Mouse (Mus musculus): ENCODE results near the gene Plac1. TPM values are rescaled to one million over a fixed set of nuclear protein-coding genes. Genes with fewer than 3 reads are reported as not detected.

The Plac1 gene
- total and polyA plus RNA-seq, 3 experiments: not detected

- H3K79me2 ChIP-seq (ENCODE audit: control insufficient read depth, insufficient read depth, low read length, poor library complexity): no peaks in the 10 kb centered on the region
- no peaks in the 10 kb centered on the region for H3K4me1 ChIP-seq (ENCODE audit: control insufficient read depth in 1 of 2, insufficient read depth in 2 of 2, low read length in 2 of 2)
- no peak overlapping the region for H3K4me3 ChIP-seq (ENCODE audit: control insufficient read depth in 1 of 2, insufficient read depth in 1 of 2, low read depth in 2 of 2, low read length in 2 of 2)
- H3K36me3 ChIP-seq (ENCODE audit: control insufficient read depth in 1 of 2, insufficient read depth in 2 of 2, low read length in 2 of 2): no peaks in the 10 kb centered on the region
- no peak for TF ChIP-seq CTCF (IDR thresholded peaks at IDR 0.05 in 2 of 3, conservative IDR thresholded peaks at IDR 0.05 in 1 of 3; ENCODE audit: control insufficient read depth in 1 of 3, insufficient read depth in 1 of 3, low read depth in 2 of 3, low read length in 3 of 3, poor library complexity in 1 of 3, severe bottlenecking in 1 of 3)
- no peak for TF ChIP-seq KAT2A (conservative IDR thresholded peaks at IDR 0.05; ENCODE audit: low read depth, low read length)
- no peak for TF ChIP-seq ZMIZ1 (IDR thresholded peaks at IDR 0.05; ENCODE audit: low read depth, low read length)
- TF ChIP-seq SMC3 (IDR thresholded peaks at IDR 0.05; ENCODE audit: low read depth, low read length): no peak
- TF ChIP-seq USF2 (IDR thresholded peaks at IDR 0.05; ENCODE audit: borderline replicate concordance in 1 of 2, insufficient read depth in 1 of 2, low read depth in 1 of 2, low read length in 2 of 2): no peak
- no peak for TF ChIP-seq CHD2 (IDR thresholded peaks at IDR 0.05; ENCODE audit: low read length)
- no peak for TF ChIP-seq ZKSCAN1 (IDR thresholded peaks at IDR 0.05; ENCODE audit: low read depth, low read length)
- TF ChIP-seq SIN3A (IDR thresholded peaks at IDR 0.05; ENCODE audit: low read length): no peak
- no peak for TF ChIP-seq MAX (IDR thresholded peaks at IDR 0.05; ENCODE audit: low read length)
- TF ChIP-seq JUND (IDR thresholded peaks at IDR 0.05; ENCODE audit: low read depth, low read length): no peak
- H3K27me3 ChIP-seq (ENCODE audit: control insufficient read depth in 1 of 2, insufficient read depth in 2 of 2, low read length in 2 of 2): no peaks in the 10 kb centered on the region
- DNase-seq (ENCODE audit: low read depth, low spot score): no peak
- no peaks in the 10 kb centered on the region for H3K9me3 ChIP-seq (replicated peaks; ENCODE audit: insufficient read depth, low read length)
- H3K9ac ChIP-seq (ENCODE audit: control insufficient read depth, low read depth, low read length, poor library complexity, severe bottlenecking): no peak overlapping the region
- H3K27ac ChIP-seq (ENCODE audit: control insufficient read depth, low read depth, low read length): no peak overlapping the region
Observed at GRCm38 (mm10) chrX:53161583-53161982, 78.3 kb downstream of the Plac1 start.

- DNase-seq (ENCODE audit: low read depth, low spot score): no peak
- H3K4me1 ChIP-seq (ENCODE audit: control insufficient read depth in 1 of 2, insufficient read depth in 2 of 2, low read length in 2 of 2): no peaks in the 10 kb centered on the region
- TF ChIP-seq NRF1 (IDR thresholded peaks at IDR 0.05; ENCODE audit: insufficient read depth, low read depth, low read length, poor library complexity, severe bottlenecking) (no peak), JUND (IDR thresholded peaks at IDR 0.05; ENCODE audit: low read depth, low read length) (no peak), ZNF384 (IDR thresholded peaks at IDR 0.05; ENCODE audit: low read depth, low read length) (no peak), TBP (IDR thresholded peaks at IDR 0.05; ENCODE audit: low read depth, low read length) (no peak), RCOR1 (IDR thresholded peaks at IDR 0.05; ENCODE audit: low read depth, low read length) (no peak), MAZ (IDR thresholded peaks at IDR 0.05; ENCODE audit: low read depth, low read length) (no peak), E2F4 (IDR thresholded peaks at IDR 0.05; ENCODE audit: borderline replicate concordance, low read depth, low read length) (no peak), SIN3A (IDR thresholded peaks at IDR 0.05; ENCODE audit: low read length) (no peak), USF2 (IDR thresholded peaks at IDR 0.05; ENCODE audit: borderline replicate concordance in 1 of 2, insufficient read depth in 1 of 2, low read depth in 1 of 2, low read length in 2 of 2) (no peak), SMC3 (IDR thresholded peaks at IDR 0.05; ENCODE audit: low read depth, low read length) (no peak), GATA1 (IDR thresholded peaks at IDR 0.05; ENCODE audit: low read depth, low read length) (no peak), MYB (IDR thresholded peaks at IDR 0.05; ENCODE audit: low read depth, low read length) (no peak)
Observed at GRCm38 (mm10) chrX:53161115-53161514, 78.8 kb downstream of the Plac1 start.

More at GRCm38 (mm10) chrX:53161115-53161514, 78.8 kb downstream of the Plac1 start:
- Histone ChIP-seq H3K9me3 (replicated peaks; ENCODE audit: insufficient read depth, low read length) (no peaks in the 10 kb centered on the region), H3K36me3 (ENCODE audit: control insufficient read depth in 1 of 2, insufficient read depth in 2 of 2, low read length in 2 of 2) (no peaks in the 10 kb centered on the region), H3K4me3 (ENCODE audit: control insufficient read depth in 1 of 2, insufficient read depth in 1 of 2, low read depth in 2 of 2, low read length in 2 of 2) (no peak overlapping the region), H3K27me3 (ENCODE audit: control insufficient read depth in 1 of 2, insufficient read depth in 2 of 2, low read length in 2 of 2) (no peaks in the 10 kb centered on the region), H3K9ac (ENCODE audit: control insufficient read depth, low read depth, low read length, poor library complexity, severe bottlenecking) (no peak overlapping the region), H3K79me2 (ENCODE audit: control insufficient read depth, insufficient read depth, low read length, poor library complexity) (no peaks in the 10 kb centered on the region), H3K27ac (ENCODE audit: control insufficient read depth, low read depth, low read length) (no peak overlapping the region)
